Mouse (Mus musculus) thymus, adult 18-20 months (tissue): ENCODE data around the gene Elob.

Source experiments
- DNase-seq, 2 experiments: peaks; one replicate each; pipeline ENCODE4 v3.0.0; 2022; ENCODE audit warnings: mixed read lengths in 2 of 2

The Elob gene

DNA sequence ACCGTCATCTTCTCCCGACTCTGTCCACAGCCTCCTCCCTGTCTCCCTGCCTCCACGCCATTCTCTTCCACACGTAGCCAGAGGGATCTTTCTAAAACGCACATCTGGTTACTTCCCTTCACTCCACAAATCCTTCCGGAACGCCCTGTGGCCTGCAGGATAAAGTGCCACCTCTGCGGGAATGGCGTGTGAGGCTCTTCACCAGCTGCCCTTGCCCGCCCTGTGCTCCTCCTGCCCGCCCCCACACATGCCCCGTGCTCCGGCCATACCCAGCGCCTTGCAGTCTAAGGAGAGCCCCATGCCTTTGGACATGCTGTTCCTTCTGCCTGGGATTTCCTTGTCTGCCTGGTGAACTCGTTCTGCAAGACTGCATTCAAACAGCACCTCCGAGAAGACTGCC lies 5.9 kb downstream of the Elob start:
- no peak for DNase-seq

DNA sequence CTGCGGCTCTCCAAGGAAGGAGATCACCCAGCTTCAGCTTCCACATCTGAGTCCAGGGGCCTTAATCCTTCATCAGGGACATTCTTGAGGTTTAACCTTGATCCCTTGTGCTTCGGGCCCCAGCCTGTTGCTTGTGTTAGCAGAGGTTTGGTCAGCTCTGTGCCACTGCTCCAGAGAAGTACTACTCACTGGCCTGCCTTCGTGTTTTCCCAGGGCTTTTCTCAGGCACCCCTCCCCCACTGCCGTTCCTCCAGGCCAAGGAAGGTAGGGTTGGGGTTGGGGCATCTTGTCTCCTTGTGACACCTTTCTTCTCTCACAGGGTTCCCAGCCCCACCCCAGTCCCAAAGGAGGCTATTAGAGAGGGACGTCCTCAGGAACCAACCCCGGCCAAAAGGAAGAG lies 6.8 kb downstream of the Elob start:
- DNase-seq, result no peak

DNA sequence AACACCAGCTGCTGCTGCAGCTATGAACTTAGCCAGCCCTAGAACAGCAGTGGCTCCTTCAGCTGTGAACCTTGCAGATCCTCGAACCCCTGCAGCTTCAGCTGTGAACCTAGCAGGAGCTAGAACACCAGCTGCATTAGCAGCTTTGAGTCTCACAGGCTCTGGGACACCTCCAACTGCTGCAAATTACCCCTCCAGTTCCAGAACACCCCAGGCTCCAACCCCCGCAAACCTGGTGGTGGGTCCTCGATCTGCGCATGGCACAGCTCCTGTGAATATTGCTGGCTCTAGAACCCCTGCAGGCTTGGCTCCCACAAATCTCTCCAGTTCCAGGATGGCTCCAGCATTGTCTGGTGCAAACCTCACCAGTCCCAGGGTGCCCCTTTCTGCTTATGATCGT lies 8.2 kb downstream of the Elob start:
- no peak for DNase-seq

DNA sequence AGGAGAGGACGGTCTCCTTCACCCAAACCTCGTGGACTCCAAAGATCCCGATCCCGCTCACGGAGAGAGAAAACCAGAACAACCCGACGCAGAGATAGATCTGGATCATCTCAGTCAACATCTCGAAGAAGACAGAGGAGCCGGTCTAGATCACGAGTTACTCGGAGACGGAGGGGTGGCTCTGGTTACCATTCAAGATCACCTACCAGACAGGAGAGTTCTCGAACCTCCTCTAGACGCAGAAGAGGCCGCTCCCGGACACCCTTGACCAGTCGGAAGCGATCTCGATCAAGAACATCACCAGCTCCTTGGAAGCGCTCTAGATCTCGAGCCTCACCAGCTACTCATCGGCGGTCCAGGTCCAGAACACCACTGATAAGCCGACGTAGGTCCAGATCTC lies 9.7 kb downstream of the Elob start:
- DNase-seq, result no peak

DNA sequence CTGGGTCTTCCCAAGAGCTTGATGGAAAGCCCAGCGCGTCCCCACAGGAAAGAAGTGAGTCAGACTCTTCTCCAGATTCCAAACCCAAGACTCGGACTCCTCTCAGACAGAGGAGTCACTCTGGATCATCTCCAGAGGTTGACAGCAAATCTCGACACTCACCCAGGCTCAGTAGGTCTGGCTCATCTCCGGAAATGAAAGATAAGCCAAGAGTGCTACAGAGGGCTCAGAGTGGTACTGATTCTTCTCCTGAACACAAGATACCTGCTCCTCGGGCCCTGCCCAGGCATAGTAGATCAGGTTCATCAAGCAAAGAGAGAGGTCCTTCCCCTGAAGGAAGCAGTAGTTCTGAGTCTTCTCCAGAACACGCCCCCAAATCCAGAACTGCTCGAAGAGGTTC lies 10.4 kb downstream of the Elob start:
- DNase-seq, result no peak

DNA sequence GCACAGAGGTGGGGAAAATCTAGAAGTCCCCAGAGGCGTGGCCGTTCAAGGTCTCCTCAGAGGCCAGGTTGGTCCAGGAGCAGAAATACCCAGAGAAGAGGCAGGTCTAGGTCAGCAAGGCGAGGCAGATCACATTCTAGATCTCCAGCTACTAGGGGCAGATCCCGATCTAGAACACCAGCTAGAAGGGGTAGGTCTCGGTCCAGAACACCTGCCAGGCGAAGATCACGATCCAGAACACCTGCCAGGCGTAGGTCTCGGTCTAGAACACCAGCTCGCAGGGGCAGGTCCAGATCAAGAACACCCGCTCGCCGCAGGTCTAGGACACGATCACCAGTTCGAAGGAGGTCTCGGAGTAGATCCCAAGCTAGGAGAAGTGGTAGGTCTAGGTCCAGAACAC lies 13.3 kb downstream of the Elob start:
- no peak for DNase-seq

DNA sequence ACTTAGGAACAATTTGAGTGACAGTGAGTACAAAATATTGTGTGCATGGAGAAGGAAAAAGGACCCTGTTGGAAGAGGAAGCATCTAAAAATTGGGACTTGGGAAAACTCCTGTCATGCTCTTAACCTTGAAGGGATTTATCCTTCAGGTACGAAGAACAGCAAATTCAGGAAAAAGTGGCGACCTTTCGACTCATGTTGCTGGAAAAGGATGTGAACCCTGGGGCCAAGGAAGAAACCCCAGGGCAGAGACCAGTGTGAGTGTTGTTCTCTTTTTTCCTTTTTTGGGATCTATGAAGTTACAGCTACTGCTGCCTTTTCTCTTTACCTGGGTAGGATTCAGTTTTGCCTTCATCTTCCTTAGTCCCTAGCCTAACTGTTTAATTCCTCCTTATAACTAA lies 21.0 kb downstream of the Elob start:
- DNase-seq, result no peak

DNA sequence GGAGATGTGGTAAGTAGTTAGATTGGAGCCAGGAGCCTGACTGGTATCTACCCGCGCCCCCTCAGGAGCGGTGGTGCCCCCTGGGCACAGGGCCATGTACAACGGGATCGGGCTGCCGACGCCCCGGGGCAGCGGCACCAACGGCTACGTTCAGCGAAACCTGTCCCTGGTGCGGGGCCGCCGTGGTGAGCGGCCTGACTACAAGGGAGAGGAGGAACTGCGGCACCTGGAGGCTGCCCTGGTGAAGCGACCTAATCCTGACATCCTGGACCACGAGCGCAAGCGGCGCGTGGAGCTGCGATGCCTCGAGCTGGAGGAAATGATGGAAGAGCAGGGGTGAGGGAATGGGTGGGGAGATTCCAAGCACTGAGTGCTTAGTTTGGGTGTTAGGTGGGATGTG lies 22.1 kb downstream of the Elob start:
- DNase-seq, result no peak

DNA sequence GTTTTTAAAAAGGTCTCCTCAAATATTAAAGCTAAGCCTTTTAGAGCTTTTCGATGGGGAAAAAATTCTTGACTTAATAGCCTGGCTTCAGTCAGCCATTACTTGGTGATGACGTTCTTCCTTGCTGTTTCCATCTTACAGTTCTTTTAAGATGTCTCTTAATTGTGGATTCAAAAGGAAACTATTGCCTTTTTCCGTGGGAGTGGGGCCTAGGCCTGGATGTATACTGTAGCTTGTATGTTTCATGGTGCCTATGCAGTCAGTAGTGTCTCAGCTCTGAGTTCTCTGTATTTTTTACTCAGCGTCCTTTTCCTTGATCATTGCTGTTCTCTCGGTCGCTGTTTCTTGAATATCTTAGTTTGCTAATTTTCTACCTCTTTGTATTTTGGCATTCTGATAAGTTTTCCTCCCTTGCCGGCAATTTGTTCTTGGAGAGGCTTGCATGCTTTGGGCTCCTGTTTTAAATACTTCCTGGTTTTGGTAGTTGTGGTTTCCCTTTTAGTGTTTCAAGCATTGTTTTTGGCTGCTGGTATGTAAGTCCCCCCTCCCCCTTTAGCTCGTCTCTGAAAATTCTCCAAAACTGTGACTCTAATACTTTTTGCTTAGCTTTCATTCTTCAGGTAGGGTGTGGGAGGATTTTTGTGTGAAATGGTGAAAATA lies 24.4 kb downstream of the Elob start:
- no peak for DNase-seq

DNA sequence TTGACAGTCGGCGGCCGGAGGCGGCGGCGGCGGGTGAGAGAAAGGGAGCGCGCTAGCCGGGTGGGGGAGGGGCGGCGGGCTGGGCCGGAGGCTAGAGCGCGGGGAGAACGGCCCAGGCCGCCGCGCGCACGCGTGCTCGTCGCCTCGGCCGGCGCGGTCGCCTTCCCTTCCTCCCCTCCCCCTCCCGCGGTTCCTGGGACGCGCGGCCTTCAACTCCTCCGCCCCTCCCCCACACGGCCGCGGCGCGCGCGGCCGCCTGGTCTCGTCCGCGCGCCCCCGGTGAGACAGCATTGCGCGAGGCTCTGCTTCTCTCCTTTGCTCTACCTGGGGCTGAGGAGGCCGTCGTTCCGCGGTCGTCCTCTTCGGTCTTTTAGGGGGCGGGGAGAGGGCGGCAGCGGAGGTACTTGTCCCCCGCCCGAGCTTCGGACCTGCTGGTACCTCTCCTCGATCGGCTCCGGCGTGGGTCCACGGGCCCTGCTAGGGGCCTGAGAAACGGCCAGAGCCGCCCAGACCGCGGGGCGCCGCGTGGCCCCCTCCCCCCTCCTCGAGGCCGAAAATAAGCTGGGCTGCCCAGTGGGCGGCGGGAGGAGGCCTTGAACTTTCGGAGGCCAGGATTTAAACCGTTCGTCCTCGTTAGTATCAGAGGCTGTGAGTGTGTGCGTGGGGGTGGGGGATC lies 25.4 kb downstream of the Elob start:
- DNase-seq, result peak; percentile 61 to 72

DNA sequence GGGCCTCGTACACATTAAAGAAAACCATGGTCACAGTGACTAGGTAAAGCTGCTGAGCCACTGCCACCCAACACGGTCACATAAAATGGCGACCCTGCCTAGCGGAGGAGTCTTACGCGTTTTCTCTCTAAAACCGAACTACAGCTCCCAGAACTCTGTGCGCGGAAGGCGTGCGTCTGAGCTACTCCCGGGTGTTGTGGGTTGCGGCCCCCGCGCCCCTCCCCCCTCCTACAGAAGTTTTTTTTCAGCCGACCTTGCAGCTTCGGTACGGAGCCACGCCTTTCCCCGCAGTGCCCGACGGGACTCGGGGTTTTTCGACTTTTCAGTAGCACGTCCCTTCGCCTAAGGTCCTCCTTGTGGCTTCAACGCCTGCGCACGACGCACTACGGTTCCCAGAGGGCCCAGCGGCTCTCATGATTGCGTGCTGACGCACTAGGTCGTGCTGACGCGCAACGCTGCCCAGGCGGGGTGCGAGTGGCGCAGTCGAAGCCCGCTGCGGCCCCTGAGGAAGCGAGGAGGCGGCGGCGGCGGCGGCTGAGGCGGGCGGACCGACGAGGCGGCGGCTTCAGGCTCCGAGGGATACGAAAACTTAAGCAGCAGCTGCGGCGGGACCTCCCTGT lies 26.1 kb downstream of the Elob start:
- DNase-seq, result peak; percentile 98 to 99

DNA sequence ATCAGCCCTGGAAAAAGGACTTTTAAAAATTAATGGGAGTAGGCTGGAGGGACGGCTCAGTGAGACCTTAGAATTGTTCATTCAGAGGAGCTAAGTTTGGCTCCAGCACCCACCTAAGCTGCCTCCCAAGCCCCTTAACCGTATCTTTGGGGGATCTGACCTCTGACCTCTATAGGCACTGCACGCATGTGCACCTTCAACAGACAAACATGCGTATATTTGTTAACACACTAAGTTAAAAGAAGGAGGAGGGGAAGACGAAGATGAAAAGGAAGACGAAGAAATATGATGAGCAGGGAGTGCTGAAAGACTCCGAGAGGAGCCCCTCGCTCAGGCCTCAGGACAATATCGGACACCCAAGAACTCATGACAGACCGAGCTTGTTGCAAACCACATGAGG lies 27.3 kb downstream of the Elob start:
- no peak for DNase-seq

DNA sequence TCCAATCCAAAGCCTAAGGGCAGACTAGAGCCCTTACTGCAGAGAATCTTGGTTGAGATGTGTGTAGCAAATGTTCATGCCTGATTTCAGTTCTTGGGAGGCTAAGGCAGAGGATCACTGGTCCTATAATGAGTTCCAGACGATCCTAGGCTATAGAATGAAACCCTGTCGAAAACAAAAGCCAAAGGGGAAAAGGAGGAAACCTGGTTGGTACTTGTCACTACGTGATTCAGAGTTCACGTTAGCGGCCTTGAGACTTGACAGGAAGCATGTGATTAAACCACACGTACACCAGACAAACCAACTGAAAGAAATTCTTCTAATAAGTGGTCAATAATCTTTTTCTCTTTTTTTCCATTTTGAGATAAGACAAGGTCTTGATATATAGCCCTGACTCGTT lies 31.6 kb downstream of the Elob start:
- no peak for DNase-seq

DNA sequence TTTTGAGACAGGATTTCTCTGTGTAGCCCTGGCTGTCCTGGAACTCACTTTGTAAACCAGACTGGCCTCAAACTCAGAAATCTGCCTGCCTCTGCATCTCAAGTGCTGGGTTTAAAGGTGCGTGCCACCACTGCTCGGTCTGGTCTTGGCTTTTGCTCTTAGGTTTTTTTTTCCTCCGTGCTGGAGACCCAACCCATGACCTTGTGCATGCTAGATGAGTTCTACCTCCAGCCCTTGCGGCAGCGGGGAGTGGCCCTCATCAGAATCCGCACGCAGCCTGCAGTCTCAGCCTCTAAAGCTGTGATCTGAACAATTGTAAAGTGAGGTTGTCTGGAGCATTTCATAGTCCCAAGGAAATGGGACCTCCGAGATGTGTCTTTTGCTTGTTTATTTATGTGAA lies 33.6 kb downstream of the Elob start:
- no peak for DNase-seq

DNA sequence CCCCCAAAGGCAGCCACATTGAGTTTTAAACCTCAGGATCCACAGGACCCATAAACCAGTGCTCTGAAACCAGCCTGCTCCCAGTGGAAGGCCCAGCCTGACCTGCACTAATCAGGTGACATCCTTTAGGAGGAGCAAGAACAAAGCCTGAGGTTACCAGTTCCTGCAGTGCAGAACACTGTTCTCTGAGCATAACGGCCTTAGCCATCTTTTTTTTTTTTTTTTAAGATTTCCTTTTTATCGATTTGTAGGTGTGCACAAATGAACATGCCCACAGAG lies 37.9 kb downstream of the Elob start:
- DNase-seq, result no peak

DNA sequence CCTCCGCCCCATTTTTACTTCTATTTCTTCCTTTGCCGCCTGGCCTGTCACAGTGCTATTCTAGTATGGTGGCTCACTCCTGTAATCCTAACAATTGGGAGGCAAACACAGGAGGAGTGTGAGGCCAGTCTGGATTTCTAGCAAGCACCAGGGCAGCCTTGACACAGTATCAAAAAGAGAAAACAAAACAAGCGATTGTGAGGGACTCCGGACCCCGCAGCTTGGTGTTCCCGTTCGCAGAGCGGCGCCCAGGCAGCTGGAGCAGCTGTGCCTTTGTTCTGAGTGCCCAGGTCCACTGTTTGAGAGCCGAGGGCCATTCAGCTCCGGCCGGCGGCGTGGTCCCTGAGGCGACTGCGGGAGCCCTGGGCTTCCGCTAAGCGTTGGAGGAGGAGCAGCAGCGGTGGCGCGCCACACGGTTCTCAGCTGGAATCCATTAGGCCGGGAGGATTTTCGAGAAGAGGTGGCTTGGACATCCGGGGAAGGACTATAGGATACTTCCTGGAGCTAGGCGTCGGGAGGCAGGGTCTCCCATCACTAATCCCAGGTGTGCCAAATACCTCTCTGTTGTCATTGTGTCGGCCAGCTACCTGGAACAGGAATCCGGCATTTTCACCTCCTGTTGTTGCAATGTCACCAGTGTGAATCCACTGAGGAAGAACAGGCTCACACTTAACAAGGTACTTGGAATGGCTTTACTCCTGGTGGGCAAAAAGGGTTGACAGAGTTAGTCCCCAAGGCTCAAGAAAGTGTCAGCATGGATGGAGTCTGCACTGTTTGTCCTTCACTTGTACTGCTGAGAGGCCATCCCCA lies 38.5 kb downstream of the Elob start, which contains the start of gene Srrm2:
Srrm2 (plus strand) TSS at position 264 of the 810 bp plus-strand sequence.
- DNase-seq, result peak; percentile 21 to 26

DNA sequence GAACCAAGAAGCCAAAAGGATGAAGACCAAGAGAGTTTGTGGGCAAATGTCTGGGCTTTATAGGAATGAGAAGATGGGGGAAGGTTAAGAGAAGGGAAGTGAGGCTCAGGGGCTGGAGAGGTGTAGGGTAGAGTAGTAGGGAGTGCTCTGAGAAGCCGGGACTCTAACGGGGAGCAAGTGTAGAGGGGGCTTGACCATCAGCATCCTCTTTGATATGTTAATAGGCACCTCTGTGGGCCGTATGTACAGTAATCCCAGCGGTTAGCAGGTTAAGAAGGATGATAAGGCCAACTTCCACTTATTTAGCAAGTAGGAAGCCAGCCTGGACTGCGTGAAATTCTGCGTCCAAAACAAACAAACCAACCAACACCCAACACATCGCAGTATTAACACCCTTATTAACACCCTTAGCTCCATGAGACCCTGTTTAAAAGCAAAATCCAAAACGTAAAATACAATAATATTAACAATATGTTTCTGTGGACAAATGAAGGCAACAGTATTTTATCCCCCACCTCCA lies 39.1 kb downstream of the Elob start:
- DNase-seq, result no peak

DNA sequence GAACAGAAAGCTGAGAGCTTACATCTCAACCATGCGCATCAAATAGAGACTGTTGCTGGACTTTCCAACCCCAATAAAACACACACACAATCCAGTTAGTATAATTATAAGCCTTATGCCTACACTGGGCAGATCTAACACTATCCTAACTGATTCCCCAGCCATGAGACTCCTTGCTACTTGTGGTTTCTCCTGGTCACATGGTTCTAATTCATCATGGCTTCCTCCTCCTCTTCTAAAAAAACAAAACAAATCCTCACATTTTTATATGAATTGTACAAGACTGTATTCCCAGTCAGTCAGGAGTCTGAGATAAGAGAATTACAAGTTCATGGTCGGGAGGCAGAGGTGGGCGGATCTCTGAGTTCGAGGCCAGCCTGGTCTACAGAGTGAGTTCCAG lies 40.0 kb downstream of the Elob start:
- DNase-seq, result no peak

DNA sequence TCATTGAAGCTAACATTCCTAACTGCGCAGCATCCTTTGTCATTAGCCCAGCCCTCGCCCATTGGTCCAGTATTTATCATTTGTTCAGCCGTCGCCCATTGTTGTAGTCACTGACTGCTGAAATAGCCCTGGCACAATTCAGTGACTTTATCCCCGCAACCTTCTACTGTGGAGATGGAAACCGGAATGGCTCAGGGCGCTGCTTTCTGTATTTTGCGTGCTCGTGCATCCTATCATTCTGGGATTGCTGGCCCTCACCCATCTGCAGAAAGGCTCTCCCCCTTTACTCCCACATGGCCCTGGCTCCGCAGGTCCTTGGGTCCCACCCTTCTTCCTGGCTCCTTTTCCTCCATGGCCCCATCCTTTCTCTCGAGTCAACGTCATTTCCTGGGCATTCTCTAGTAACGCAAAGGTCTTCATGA lies 42.4 kb downstream of the Elob start:
- no peak for DNase-seq

DNA sequence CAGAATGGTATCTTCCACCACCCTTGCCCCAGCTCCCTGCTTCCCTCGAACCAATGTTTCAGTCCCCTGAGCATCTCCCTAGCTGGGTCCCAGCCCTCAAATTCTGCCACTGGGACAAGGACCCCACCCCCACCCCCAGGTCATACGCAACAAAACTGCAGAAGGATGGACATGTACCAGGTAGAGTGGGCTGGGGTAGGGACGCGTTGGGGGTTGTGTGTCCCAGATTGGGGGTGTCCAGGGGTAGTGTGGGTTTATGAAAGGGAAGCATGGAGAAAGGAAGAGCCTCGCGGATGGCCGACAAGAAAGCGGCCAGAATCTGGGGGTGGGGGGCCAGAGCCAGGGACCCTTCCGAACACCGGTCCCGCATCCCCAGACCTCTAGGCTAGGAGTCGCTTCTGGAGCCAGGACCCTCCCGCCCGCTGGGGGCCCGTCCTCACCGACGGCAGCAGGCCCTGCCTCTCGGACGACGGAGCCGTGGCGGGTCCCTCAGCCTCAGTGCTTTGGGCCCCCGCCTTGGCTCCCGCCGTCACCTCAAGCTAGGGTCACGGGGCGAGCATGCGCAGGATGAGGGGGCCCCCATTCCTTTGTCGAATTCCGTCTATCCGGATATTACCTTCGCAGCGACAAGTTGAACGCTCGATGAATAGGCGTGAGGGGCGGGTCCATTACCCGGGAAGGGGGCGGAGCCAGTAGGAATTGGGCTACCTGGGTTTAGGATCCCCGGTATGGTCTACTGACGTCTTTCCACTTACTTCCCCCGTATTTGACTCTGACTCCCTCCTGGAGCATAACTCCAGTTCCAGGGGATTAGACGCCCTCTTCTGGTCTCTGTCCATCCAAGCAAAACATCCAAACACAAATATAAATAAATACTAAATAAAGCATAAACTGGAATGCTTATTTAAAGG lies 43.1 kb downstream of the Elob start, which contains the start of gene Flywch2:
Flywch2 (minus strand) TSS at position 521 of the 911 bp plus-strand sequence.
- DNase-seq, result peak; percentile 43 to 63

DNA sequence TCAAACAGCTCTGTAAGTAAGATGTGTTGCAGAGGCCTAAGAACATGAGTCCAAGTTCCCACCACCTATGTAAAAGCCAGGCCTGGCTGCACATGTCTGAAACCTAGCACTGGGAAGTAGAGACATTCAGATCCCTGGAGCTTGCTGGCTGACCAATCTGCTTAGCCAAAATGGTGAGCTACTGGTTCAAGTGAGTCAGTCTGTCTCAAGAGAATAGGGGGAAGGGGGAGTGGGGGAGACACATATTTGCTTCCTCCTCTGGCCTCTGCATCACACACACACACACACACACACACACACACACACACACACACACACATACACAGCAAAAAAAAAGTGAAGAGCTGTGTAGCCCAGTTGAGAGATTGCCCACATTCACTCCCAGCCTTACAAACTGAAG lies 45.6 kb downstream of the Elob start:
- DNase-seq, result no peak

DNA sequence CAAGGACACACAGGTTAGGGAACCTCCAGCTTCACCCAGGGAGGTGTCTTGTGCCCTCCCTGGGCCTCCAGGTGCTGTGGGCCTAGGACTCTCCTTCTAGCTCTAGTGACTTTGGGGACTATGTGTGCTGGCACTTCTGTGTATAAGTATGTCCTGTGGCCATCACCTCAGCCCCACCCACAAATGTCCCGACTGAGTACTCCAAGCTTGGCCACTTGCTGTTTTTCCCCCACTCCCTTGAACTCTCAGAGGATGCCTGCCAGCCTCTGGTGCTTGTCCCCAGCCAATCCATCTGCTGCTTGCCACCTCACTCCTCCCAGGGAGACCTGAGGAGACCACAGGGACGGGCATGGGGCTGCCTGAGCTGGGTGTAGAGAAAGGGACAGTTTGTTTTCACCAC lies 50.5 kb downstream of the Elob start:
- DNase-seq, result no peak
